Mouse (Mus musculus) bone marrow macrophage, adult 2 months (primary cell): ENCODE results near the gene Gm10401. TPM values are rescaled to one million over a fixed set of nuclear protein-coding genes. Genes with fewer than 3 reads are reported as not detected.
"Not testable (repeated sequence)": the region's sequence is repeated elsewhere in the genome, so short reads cannot be mapped to it uniquely, and the experiment has no call there.

Experiments
- H3K27ac ChIP-seq: 2 replicates; pipeline ENCODE4 v1.5.1; 2012; ENCODE audit warnings: low read depth, low read length; ENCODE audit not compliant: insufficient read depth
- H3K4me1 ChIP-seq: 2 replicates; pipeline ENCODE4 v1.6.1; 2012; ENCODE audit warnings: low read length; ENCODE audit not compliant: control insufficient read depth, insufficient read depth
- H3K4me3 ChIP-seq: 2 replicates; pipeline ENCODE4 v1.5.1; 2012; ENCODE audit warnings: mild to moderate bottlenecking, low read length, moderate library complexity; ENCODE audit not compliant: insufficient read depth
- CTCF ChIP-seq: IDR thresholded peaks from 2 replicates; pipeline ENCODE4 v1.5.1; 2012; ENCODE audit warnings: low read depth, mild to moderate bottlenecking, low read length, moderate library complexity
- POLR2A ChIP-seq: IDR thresholded peaks from 2 replicates; pipeline ENCODE4 v1.6.1; 2012; ENCODE audit warnings: mild to moderate bottlenecking, low read depth, low read length, borderline replicate concordance
- polyA plus RNA-seq: library from polyadenylated mRNA; stranded (reverse); fragments of >200 nt; gene quantifications from 2 replicates; pipeline ENCODE4 v1.2.4, GENCODE M21; 2012; ENCODE audit not compliant: missing spikeins, insufficient read depth, insufficient read length

The Gm10401 gene
- polyA plus RNA-seq, 1 experiment: not detected

GRCm38 (mm10) chr5:115099530-115099929 lies 1.4 kb upstream of the Gm10401 start:
- H3K4me3 ChIP-seq: no peak overlapping the region
- H3K4me1 ChIP-seq: peaks cover 4% of the 10 kb centered on the region
- no peak overlapping the region for H3K27ac ChIP-seq
- TF ChIP-seq CTCF (no peak), POLR2A (no peak)

- Histone ChIP-seq H3K4me1 (peaks cover 3% of the 10 kb centered on the region; the same call in 1 of the 2 replicates), H3K27ac (no peak overlapping the region), H3K4me3 (no peak overlapping the region)
- no peak for TF ChIP-seq POLR2A
- no peak for TF ChIP-seq CTCF
Observed at GRCm38 (mm10) chr5:115091776-115092175, 6.3 kb downstream of the Gm10401 start.

- Histone ChIP-seq H3K27ac (no peak overlapping the region), H3K4me3 (no peak overlapping the region), H3K4me1 (peaks cover 3% of the 10 kb centered on the region; the same call in 1 of the 2 replicates)
- TF ChIP-seq POLR2A (no peak), CTCF (no peak)
Observed at GRCm38 (mm10) chr5:115091015-115091414, 7.1 kb downstream of the Gm10401 start.

GRCm38 (mm10) chr5:115089592-115090268 lies 8.4 kb downstream of the Gm10401 start:
- Histone ChIP-seq H3K4me3 (no peak overlapping the region), H3K27ac (no peak overlapping the region), H3K4me1 (peaks cover 3% of the 10 kb centered on the region; the same call in 1 of the 2 replicates)
- peak; percentile 38 for TF ChIP-seq CTCF
- no peak for TF ChIP-seq POLR2A

GRCm38 (mm10) chr5:115085675-115086074 lies 12.4 kb downstream of the Gm10401 start:
- Histone ChIP-seq H3K4me3 (no peak overlapping the region), H3K27ac (no peak overlapping the region), H3K4me1 (no peaks in the 10 kb centered on the region)
- TF ChIP-seq POLR2A (no peak), CTCF (no peak)

- Histone ChIP-seq H3K4me3 (no peak overlapping the region), H3K27ac (no peak overlapping the region), H3K4me1 (no peaks in the 10 kb centered on the region)
- TF ChIP-seq POLR2A (no peak), CTCF (no peak)
Observed at GRCm38 (mm10) chr5:115083492-115083891, 14.6 kb downstream of the Gm10401 start.

GRCm38 (mm10) chr5:115081636-115082035 lies 16.5 kb downstream of the Gm10401 start:
- Histone ChIP-seq H3K27ac (no peak overlapping the region), H3K4me1 (no peaks in the 10 kb centered on the region), H3K4me3 (no peak overlapping the region)
- TF ChIP-seq POLR2A (no peak), CTCF (no peak)

GRCm38 (mm10) chr5:115076144-115076901 lies 21.8 kb downstream of the Gm10401 start:
- TF ChIP-seq POLR2A: no peak
- 0 out of 2 replicates have a peak, but pooled peaks have one; percentile 2 for TF ChIP-seq CTCF
- Histone ChIP-seq H3K4me3 (no peak overlapping the region), H3K27ac (no peak overlapping the region), H3K4me1 (peaks cover 14% of the 10 kb centered on the region)

- peaks cover 24% of the 10 kb centered on the region for H3K4me1 ChIP-seq
Observed at GRCm38 (mm10) chr5:115074749-115075148, 23.3 kb downstream of the Gm10401 start.

GRCm38 (mm10) chr5:115073306-115073705 lies 24.8 kb downstream of the Gm10401 start:
- H3K4me3 ChIP-seq, H3K27ac ChIP-seq: not testable (repeated sequence)
- H3K4me1 ChIP-seq: peaks cover 35% of the 10 kb centered on the region

More at GRCm38 (mm10) chr5:115074749-115075148, 23.3 kb downstream of the Gm10401 start:
- Histone ChIP-seq H3K27ac (no peak overlapping the region), H3K4me3 (no peak overlapping the region)
- TF ChIP-seq CTCF: no peak
- TF ChIP-seq POLR2A: no peak
